Mouse (Mus musculus): Measurements from ENCODE around the gene Dyrk2. TPM values are rescaled to one million over a fixed set of nuclear protein-coding genes. Genes with fewer than 3 reads are reported as not detected.

Gene Dyrk2
- 10 to 100 TPM; 22.2 to 36.2 (median 27.6) TPM for total RNA-seq (2022)

- peak; percentile 32 for DNase-seq (ENCODE audit: low spot score)
These were observed at the start of gene Dyrk2 for GRCm38 (mm10) chr10:118870201-118870980. Gene Dyrk2, minus strand, starts transcription at chr10:118870209.

DNA sequence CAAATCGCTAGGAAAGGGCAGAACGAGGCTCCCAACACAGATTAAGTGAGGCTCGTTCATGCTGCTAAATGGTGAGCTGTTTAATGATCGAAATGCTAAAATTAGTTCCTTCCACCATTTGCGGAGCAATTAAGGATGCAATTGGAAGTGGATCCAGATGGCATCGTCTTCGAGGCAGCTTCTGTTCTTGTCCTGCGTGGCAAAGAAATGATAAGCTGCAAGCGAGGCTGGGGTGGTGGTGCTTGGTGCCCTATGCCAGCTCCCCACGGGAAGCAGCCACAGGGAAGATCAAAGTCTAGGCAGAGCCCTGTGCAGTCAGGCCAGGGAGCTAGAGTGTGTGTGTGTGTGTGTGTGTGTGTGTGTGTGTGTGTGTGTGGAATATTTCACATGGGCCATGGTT lies 32.6 kb upstream of the Dyrk2 start:
- no peak for DNase-seq (ENCODE audit: low spot score)

DNA sequence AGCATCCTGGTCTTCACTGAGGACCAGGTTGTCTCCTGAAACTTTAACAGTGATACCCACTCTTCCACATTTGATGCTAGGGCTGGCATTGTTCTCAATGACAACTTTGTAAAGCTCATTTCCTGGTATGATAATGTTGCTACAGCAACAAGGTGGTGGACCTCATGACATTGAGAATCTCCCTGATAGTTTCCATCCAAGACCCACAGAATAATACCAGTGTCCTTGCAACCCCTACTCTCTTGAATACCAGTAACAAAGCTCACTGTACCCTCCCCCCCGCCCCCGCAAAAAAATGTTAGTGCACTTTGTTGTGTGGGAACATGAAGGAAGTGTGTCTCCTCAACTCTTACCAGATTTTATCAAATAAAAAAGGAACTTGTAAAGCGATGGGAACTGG lies 23.6 kb upstream of the Dyrk2 start:
- DNase-seq (ENCODE audit: low spot score), result no peak

DNA sequence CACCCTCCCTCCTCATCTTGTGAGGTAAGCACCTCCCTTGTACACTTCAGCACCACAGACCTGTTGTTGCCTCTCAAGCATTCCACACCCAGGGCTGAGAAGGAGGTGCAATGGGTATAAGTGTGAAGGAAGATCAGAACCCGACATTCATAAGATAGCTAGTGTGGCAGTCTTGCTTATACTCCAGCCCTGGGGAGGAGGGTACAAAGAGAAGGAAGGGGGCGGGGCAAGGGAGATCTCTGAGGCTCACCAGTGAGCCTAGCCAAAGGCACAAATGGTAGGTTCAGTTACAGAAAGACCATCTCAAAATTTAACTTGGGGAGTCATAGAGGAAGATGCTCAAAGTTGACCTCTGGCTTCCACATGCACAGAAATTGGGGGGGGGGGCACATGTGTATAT lies 14.1 kb upstream of the Dyrk2 start:
- no peak for DNase-seq (ENCODE audit: low spot score)

- DNase-seq (ENCODE audit: low spot score), result no peak
These were observed 13.3 kb upstream of the Dyrk2 start for GRCm38 (mm10) chr10:118883317-118883716.

GRCm38 (mm10) chr10:118882258-118882885 lies 12.4 kb upstream of the Dyrk2 start:
- DNase-seq (ENCODE audit: low spot score), result no peak

DNA sequence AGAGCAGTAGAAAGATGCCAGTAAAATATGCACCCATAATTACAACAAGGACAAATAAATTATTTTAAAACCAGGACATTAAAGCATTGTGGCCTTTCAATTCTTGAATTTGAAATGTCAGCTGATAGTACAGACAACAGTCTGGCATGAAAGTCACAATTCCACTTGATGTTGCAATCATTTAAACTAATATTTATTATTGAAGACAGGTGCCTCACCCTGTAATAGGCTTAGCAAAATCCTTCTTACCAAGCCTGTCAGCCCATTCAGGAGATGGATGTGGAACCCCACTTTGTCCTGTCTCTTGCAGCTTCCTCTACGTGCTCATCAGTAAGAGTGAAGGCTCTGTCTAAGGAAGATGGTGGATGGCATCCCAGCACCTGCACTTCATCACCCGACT lies 10.8 kb upstream of the Dyrk2 start:
- DNase-seq (ENCODE audit: low spot score), result no peak

DNA sequence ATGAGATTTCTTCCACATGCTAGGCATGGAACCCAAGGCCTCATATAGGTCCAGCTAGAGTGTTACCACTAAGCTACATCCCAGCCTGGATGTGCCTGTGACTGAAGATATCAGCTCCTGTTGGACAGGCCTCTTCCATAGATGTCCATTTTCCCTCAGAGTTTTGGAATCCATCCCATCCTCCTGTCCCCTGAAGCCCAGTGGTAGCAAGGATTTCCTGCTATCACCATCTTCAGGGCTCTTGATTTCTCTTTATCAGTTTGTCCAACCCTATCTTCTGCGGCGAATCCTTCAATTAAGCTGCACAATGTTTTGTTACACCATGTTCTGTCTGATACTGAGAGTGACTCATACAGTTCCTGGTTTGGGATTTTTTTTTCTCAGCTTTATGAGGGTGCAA lies 2.2 kb upstream of the Dyrk2 start:
- DNase-seq (ENCODE audit: low spot score), result no peak

- DNase-seq (ENCODE audit: low spot score), result peak; percentile 77
These were observed 413 bp downstream of the Dyrk2 start for GRCm38 (mm10) chr10:118869591-118870001.

DNA sequence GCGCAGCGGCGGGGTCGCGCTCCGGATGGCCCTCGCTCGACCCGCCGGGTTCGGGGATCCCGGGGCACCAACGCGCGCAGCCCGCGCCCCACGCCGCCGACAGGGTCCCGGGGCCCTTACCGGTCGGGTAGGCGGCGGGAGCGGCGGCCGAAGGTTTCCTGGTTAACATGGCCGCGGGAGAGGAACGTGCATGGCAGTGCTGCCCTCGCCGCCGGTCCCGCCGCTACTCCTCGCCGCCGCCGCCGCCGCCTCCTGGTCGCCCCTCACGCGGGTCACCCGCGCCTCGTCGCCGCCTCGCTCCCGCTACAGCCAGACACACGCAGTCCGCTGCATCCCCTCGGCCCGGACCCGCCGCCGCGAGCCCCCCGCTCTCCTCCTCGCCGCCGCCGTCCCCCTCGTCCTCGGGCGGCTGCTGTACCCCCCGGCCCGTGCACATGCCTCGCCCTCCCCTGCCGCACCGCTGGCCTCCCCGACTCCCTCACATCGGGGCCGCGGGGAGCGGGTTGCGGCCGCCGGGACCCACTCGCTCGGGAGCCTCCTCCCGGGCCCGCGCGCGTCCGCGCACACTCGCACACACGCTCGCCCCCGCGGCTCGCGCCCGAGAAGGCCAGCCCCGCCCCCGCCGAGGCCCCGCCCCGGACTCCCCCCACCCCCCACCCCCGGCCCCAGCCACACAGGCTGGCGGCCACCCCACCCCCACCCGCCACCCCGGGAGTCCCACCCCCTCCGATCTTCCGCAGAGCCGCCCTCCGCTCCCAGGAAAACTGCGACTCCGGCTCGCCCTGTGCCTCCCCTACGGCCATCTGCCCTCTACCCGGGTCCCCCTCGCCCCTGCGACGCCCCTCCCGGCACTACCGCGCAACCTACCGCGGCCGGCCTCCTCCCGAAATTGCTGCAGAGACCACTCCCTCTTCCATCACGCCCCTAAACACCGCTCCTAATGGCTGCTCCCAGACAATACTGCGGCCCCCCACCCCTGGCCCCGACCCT lies 1.1 kb downstream of the Dyrk2 start:
- DNase-seq (ENCODE audit: low spot score), result peak; percentile 75

DNA sequence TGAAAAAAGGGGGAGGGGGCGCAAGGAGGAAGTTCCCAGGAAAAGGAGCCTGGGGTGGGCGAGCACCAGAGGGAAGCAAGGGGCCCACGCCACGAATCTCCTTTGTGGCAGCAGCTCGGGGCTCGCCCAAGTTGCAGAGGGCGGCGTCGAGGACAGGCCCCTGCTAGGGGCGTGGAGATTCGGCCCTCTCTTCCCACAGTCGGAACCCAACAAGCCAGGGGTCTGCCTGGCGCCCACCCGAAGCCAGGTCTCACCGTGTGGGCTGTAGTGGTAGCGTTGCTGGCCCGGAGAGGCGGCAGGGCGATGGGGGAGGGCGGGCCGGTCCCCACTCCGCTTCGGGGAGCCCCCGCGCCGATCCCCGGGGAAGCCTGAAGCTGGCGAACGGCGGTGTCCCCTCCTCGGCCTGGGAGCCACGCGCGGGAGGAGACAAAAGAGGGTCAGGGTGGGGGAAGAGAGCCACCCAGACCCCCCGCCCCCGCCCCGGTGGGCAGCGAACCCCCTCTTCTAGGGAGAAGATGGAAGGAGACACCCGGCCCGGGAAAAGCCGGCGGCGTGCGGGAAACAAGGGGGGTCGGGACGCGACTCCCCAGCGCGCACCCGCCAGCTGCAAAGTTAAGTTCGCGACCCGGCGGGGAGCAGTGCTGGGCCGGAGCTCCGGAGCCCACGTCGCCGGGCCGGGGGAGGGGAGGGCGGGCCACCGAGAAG lies 2.0 kb downstream of the Dyrk2 start:
- DNase-seq (ENCODE audit: low spot score), result no peak

- DNase-seq (ENCODE audit: low spot score), result no peak
These were observed 2.6 kb downstream of the Dyrk2 start for GRCm38 (mm10) chr10:118867304-118867895.

DNA sequence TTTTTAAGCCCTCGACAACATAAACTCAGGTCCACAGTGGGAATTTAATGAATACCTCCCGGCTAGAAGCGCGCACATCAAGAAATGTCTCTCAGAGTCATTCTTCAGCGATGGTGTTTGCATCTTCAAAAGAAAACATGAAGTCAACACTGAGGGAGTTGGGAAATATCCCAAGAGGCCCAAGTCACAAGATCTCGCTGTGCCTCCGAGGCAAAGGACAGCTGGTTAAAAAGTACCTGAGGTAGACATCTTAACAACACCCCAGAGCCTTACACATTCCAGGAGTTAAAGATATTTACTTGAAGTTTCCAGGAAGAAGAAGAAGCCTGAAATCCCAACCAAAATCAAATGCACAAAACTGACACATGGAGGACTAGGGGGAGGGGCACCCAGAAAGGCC lies 5.0 kb downstream of the Dyrk2 start:
- no peak for DNase-seq (ENCODE audit: low spot score)

DNA sequence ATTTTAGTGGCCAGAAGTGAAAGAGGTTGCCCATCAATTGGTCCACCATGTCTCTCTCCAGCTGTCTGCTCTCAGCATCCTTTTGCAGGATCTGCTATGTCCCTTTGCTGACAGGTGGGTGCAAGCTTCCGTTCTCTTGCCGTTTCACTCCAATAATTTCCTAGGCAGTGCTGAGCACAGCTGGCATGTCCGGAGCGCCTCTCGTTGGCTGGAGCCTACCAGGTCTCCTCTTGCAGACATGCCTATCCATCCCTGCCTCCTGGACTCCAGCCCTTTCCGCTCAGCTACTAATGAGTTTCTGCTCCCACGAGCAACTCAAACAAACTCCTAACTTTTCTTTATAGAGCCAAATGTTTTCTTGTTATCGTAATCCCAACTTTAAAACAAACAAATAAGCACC lies 6.4 kb downstream of the Dyrk2 start:
- DNase-seq (ENCODE audit: low spot score), result no peak

DNA sequence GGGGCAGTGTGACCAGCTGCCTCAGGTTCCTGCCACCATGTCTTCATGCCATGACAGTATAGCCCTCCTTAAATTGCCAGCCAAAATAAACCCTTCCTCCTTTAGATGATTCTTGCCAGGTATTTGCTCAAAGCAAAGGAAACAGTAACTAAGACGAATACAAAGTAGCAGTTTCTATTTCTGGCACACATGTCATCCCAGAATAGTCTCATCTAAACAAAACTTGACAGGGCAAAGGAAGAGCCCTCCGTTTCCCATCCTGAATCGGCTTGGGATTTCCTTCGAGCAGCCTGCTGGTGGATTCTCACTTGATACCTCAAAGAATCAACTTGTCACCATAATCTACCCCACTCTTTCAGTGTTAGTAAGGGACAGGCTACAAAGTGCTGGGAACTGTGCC lies 7.8 kb downstream of the Dyrk2 start:
- DNase-seq (ENCODE audit: low spot score), result no peak

DNA sequence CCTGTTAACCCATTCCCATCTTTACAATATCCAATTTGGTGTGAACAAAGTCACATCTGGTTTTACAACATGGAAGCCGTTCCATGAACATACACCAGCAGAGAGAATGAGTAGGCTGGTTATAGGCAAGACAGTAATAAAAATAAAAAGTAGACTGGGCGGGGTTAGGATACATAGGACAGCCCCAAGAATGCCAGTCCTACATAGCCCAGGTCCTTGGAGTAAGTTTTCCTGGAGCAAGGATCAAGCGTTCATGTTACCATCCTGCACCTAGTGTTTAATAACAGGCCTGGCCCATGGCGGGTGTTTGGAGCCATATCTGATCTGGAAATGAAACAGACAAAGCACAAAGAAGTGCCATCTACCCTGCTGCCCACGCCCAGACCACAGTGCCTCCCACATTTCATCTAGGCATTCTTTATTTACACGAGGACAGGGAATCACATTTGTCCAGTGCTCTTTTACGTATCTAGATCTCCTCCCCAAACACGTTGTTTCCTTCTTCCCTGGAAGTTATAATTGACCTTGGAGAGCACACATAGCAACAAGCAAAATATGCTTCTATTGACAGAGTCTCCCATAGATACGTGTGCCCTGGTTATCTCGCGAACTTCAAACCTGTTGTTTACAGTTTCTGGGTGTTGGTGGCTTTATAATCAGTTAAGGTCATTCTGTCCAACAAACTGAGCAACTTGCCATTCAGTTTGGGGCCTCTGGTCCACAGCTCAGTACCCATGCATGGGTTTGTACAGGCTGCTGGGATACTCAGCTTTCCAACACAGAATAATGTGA lies 8.6 kb downstream of the Dyrk2 start:
- no peak for DNase-seq (ENCODE audit: low spot score)

- DNase-seq (ENCODE audit: low spot score), result no peak
These were observed 10.4 kb downstream of the Dyrk2 start for GRCm38 (mm10) chr10:118859655-118860054.

DNA sequence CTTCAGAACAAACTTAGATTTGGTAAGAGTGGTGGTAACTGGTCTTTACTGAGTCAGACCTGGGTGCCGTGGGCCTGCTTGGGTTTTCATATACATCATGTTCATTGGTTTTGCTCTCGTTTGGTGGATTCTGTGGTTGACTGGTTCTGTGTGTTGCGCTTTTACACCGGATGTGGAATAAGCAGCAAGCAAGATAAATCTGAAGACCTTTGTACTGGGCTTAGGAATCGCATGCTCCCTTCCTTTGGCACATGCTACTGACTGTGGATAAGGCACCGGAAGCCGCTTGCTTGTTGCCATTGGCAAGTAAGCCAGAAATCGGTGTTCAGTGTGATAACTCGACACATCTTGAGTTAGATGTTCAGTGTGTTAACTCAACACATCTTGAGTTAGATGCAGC lies 15.4 kb downstream of the Dyrk2 start:
- DNase-seq (ENCODE audit: low spot score), result no peak

GRCm38 (mm10) chr10:118852554-118852953 lies 17.5 kb downstream of the Dyrk2 start:
- no peak for DNase-seq (ENCODE audit: low spot score)

GRCm38 (mm10) chr10:118848501-118848900 lies 21.5 kb downstream of the Dyrk2 start:
- DNase-seq (ENCODE audit: low spot score), result no peak

Data from heart, adult 8-10 months (tissue).